ENCODE assay signal across 20 mouse cellular contexts in genomic region chr7:3442476-3443062, GRCm38 (mm10). TPM values are rescaled to one million over a fixed set of nuclear protein-coding genes. Genes with fewer than 3 reads are reported as not detected.
DNase-seq lines count a peak whose midpoint lies in the region; ATAC-seq and TF ChIP-seq lines count a peak whose summit lies in the region.
"Had no signal": no experiment of that assay in that cellular context is flagged by ENCODE, and none has a peak within 500 bp of the region (broad histone marks: within the 10 kb centered on the region; RNA-seq: fewer than 3 reads in every experiment).

No protein-coding gene starts in this region.

- no peaks in the 10 kb centered on the region for H3K27me3 ChIP-seq in liver, postnatal 0 days (ENCODE audit: insufficient read depth, low read length)
- no peaks in the 10 kb centered on the region for H3K27me3 ChIP-seq in liver, embryonic 11.5 days (replicated peaks; ENCODE audit: control insufficient read depth, insufficient read depth, low read length)
- H3K27me3 ChIP-seq: embryonic facial prominence, embryonic 15.5 days; liver, embryonic 15.5 days; midbrain, embryonic 13.5 days; neural tube, embryonic 15.5 days had no signal

- H3K4me2 ChIP-seq in liver, postnatal 0 days (ENCODE audit: low read depth, low read length) = no peak overlapping the region
- no peak overlapping the region for H3K4me2 ChIP-seq in liver, embryonic 11.5 days
- H3K4me2 ChIP-seq: embryonic facial prominence, embryonic 15.5 days; hindbrain, embryonic 14.5 days; liver, embryonic 15.5 days; midbrain, embryonic 13.5 days; neural tube, embryonic 15.5 days had no signal

- H3K9ac ChIP-seq in liver, postnatal 0 days (replicated peaks) = no peak overlapping the region
- no peak overlapping the region for H3K9ac ChIP-seq in liver, embryonic 11.5 days (ENCODE audit: low read depth, low read length)
- H3K9ac ChIP-seq: embryonic facial prominence, embryonic 15.5 days; hindbrain, embryonic 14.5 days; liver, embryonic 15.5 days; midbrain, embryonic 13.5 days; neural tube, embryonic 15.5 days had no signal

- no peak overlapping the region for H3K4me3 ChIP-seq in liver, postnatal 0 days (ENCODE audit: low read depth, low read length)
- H3K4me3 ChIP-seq in liver, embryonic 11.5 days (ENCODE audit: low read depth, low read length) = no peak overlapping the region
- H3K4me3 ChIP-seq: embryonic facial prominence, embryonic 15.5 days; liver, embryonic 15.5 days; midbrain, embryonic 13.5 days; neural tube, embryonic 15.5 days had no signal

- no peaks in the 10 kb centered on the region for H3K4me1 ChIP-seq in liver, postnatal 0 days (ENCODE audit: insufficient read depth)
- H3K4me1 ChIP-seq in liver, embryonic 11.5 days (replicated peaks; ENCODE audit: control insufficient read depth, insufficient read depth, low read length) = no peaks in the 10 kb centered on the region
- H3K4me1 ChIP-seq: embryonic facial prominence, embryonic 15.5 days; liver, embryonic 15.5 days; midbrain, embryonic 13.5 days had no signal

- H3K9me3 ChIP-seq in liver, postnatal 0 days (ENCODE audit: low read length) = no peaks in the 10 kb centered on the region
- H3K9me3 ChIP-seq in liver, embryonic 11.5 days (ENCODE audit: control insufficient read depth, low read length) = no peaks in the 10 kb centered on the region
- H3K9me3 ChIP-seq: embryonic facial prominence, embryonic 15.5 days; liver, embryonic 15.5 days; midbrain, embryonic 13.5 days; neural tube, embryonic 15.5 days had no signal

- WGBS in liver, postnatal 0 days (ENCODE audit: insufficient replicate concordance) = 38% methylated on average over 10 of the region's 10 CpGs
- 71% methylated on average over 10 of the region's 10 CpGs for WGBS in liver, embryonic 11.5 days

- no peaks in the 10 kb centered on the region for H3K36me3 ChIP-seq in liver, postnatal 0 days (replicated peaks; ENCODE audit: insufficient read depth, low read length)
- no peaks in the 10 kb centered on the region for H3K36me3 ChIP-seq in liver, embryonic 11.5 days (ENCODE audit: control insufficient read depth, insufficient read depth, low read length)
- H3K36me3 ChIP-seq: embryonic facial prominence, embryonic 15.5 days; liver, embryonic 15.5 days; midbrain, embryonic 13.5 days; neural tube, embryonic 15.5 days had no signal

- peak; percentile 51 for DNase-seq in liver, postnatal 0 days
- DNase-seq in liver, embryonic 11.5 days (ENCODE audit: low spot score) = no peak
- peak; percentile 39 for DNase-seq in thymus, postnatal 25 days
- no peak for DNase-seq in ovary, postnatal 14 days (ENCODE audit: low spot score)
- no peak for DNase-seq in urinary bladder, postnatal 36 days (ENCODE audit: low spot score in 2 of 2)
- no peak for DNase-seq in gastrocnemius, postnatal 4 days (ENCODE audit: low spot score in 2 of 2)
- DNase-seq: cerebellum, postnatal 36 days; gastrocnemius, postnatal 14 days; kidney, adult 2 months had no signal

- ATAC-seq in liver, postnatal 0 days = peak; percentile 33; the same call in 1 of the 2 replicates
- ATAC-seq in liver, embryonic 11.5 days (replicated peaks; ENCODE audit: low FRiP score) = no peak
- ATAC-seq in common myeloid progenitor, adult 5-6 weeks (replicated peaks; ENCODE audit: low read depth, poor library complexity, severe bottlenecking) = peak; percentile 90
- peak; percentile 79 for ATAC-seq in monocyte, adult 5-6 weeks (replicated peaks; ENCODE audit: insufficient number of reproducible peaks, low FRiP score, low TSS enrichment, poor library complexity, severe bottlenecking)
- ATAC-seq: forebrain, embryonic 14.5 days; midbrain, embryonic 13.5 days had no signal

- peak overlapping the region; percentile 30 for H3K27ac ChIP-seq in liver, postnatal 0 days (ENCODE audit: low read depth)
- no peak overlapping the region for H3K27ac ChIP-seq in liver, embryonic 11.5 days (ENCODE audit: low read depth, low read length)
- H3K27ac ChIP-seq: embryonic facial prominence, embryonic 15.5 days; hindbrain, embryonic 14.5 days; liver, embryonic 15.5 days; midbrain, embryonic 13.5 days; neural tube, embryonic 15.5 days had no signal

- TF ChIP-seq CTCF in liver, postnatal 0 days (IDR thresholded peaks at IDR 0.05; ENCODE audit: low read depth) = no peak

- no peak for TF ChIP-seq EP300 in liver, postnatal 0 days (IDR thresholded peaks at IDR 0.05; ENCODE audit: low read depth)

RNA-seq across cellular contexts. Expression of gene Cacng6, which starts 18.6 kb away (rescaled TPM):
- polyA plus RNA-seq in liver, postnatal 0 days (2015; fragmentation: Nextera tagmentation; extraction: Ambion mirVana) = 0.30 TPM in 1 of 2 replicates, not detected in the other
- 0.19 TPM in 1 of 2 replicates, not detected in the other for polyA plus RNA-seq in liver, embryonic 11.5 days (2014; fragmentation: Nextera tagmentation; extraction: Ambion mirVana)
- total RNA-seq in common myeloid progenitor, adult 5-6 weeks (2017) = not detected in 2 replicates
- total RNA-seq in monocyte, adult 5-6 weeks (2017) = not detected in 3 replicates
- total RNA-seq in gastrocnemius, postnatal 4 days (2021) = 10 to 100 TPM; 76.0 to 76.4 TPM
- polyA plus RNA-seq: hindbrain, embryonic 14.5 days; midbrain, embryonic 13.5 days had no signal

RNA-seq across cellular contexts. Expression of gene Cacng8, which starts 52.1 kb away (rescaled TPM):
- polyA plus RNA-seq in liver, postnatal 0 days (2015; fragmentation: Nextera tagmentation; extraction: Ambion mirVana) = not detected in 2 replicates
- polyA plus RNA-seq in liver, embryonic 11.5 days (2014; fragmentation: Nextera tagmentation; extraction: Ambion mirVana) = 1.7 and 2.3 TPM in 2 replicates
- not detected in 2 replicates for total RNA-seq in common myeloid progenitor, adult 5-6 weeks (2017)
- not detected in 3 replicates for total RNA-seq in monocyte, adult 5-6 weeks (2017)
- total RNA-seq in gastrocnemius, postnatal 4 days (2021) = not detected
- total RNA-seq: gastrocnemius, postnatal 14 days had no signal
- polyA plus RNA-seq: liver, embryonic 15.5 days had no signal

RNA-seq across cellular contexts. Expression of gene Tarm1, which starts 59.9 kb away (rescaled TPM):
- 0.24 and 0.41 TPM in 2 replicates for polyA plus RNA-seq in liver, postnatal 0 days (2015; fragmentation: Nextera tagmentation; extraction: Ambion mirVana)
- not detected in 2 replicates for polyA plus RNA-seq in liver, embryonic 11.5 days (2014; fragmentation: Nextera tagmentation; extraction: Ambion mirVana)
- not detected in 2 replicates for total RNA-seq in common myeloid progenitor, adult 5-6 weeks (2017)
- 1.3 to 1.9 TPM in 2 of 3 replicates, not detected in the other for total RNA-seq in monocyte, adult 5-6 weeks (2017)
- total RNA-seq in gastrocnemius, postnatal 4 days (2021) = under 1 TPM; 0.32 to 0.52 TPM
- total RNA-seq: left cerebral cortex, postnatal 36 days had no signal
- polyA plus RNA-seq: C2C12; forebrain, embryonic 14.5 days; heart, embryonic 14.5 days; hindbrain, embryonic 14.5 days; midbrain, embryonic 13.5 days had no signal

Comparison
In these comparisons a context has a peak if more than half of its experiments do, and no peak if none do; other contexts are left out.
1. DNase-seq: peak in liver, postnatal 0 days (single experiment) and thymus, postnatal 25 days (single experiment); none in liver, embryonic 11.5 days (single experiment), ovary, postnatal 14 days (single experiment), urinary bladder, postnatal 36 days (0 of 2) and gastrocnemius, postnatal 4 days (0 of 2).
2. RNA of gene Cacng6, which starts 18.6 kb away (total RNA-seq): 76.0 to 76.4 TPM in gastrocnemius, postnatal 4 days; not detected in common myeloid progenitor, adult 5-6 weeks and not detected in monocyte, adult 5-6 weeks; every median in the first group is over 10 times any median in the second.